8 mouse cellular contexts compared by ENCODE assay signal in genomic region chr2:143914760-143915599, GRCm38 (mm10). TPM values are rescaled to one million over a fixed set of nuclear protein-coding genes. Genes with fewer than 3 reads are reported as not detected.
DNase-seq lines count a peak whose midpoint lies in the region; ATAC-seq and TF ChIP-seq lines count a peak whose summit lies in the region.

Dstn (plus strand) TSS chr2:143915320.

- no peaks in the 10 kb centered on the region for H3K36me3 ChIP-seq in forebrain, embryonic 15.5 days

- DNase-seq in ES-CJ7 (ENCODE audit: low read depth, low spot score) = peak; percentile 97
- DNase-seq in cerebellum, adult 11 months = peak; percentile 96
- peak; percentile 96 for DNase-seq in heart, postnatal 25 days (ENCODE audit: low spot score)
- DNase-seq in layer of hippocampus, adult 18-20 months (ENCODE audit: low spot score in 2 of 2) = peak; percentile 95 to 97
- peak; percentile 99 for DNase-seq in lung, adult 2 months
- peak; percentile 84 to 89 for DNase-seq in thymus, adult 18-20 months

- no peaks in the 10 kb centered on the region for H3K9me3 ChIP-seq in forebrain, embryonic 15.5 days

- peak; percentile 99 for TF ChIP-seq POLR2A in lung, adult 2 months (IDR thresholded peaks at IDR 0.05; ENCODE audit: borderline replicate concordance, extremely low read depth, low read depth, low read length)

- intact Hi-C loops in heart, postnatal 25 days (cut with DNase I) = loop anchor here (5.0 kb wide), 3 partner anchors 48 to 452 kb away; partner anchors contain the start of genes Kat14 and Pet117

- no peak for TF ChIP-seq CTCF in lung, adult 2 months (IDR thresholded peaks at IDR 0.05; ENCODE audit: insufficient read depth, low read length)

- peak within 1 kb of the TSS; percentile 93 for H3K9ac ChIP-seq in forebrain, embryonic 15.5 days (replicated peaks)

- H3K4me1 ChIP-seq in forebrain, embryonic 15.5 days = peaks cover 39% of the 10 kb centered on the region
- peaks cover 7% of the 10 kb centered on the region for H3K4me1 ChIP-seq in lung, adult 2 months (ENCODE audit: control insufficient read depth, insufficient read depth, low read length)

- ATAC-seq in forebrain, embryonic 15.5 days (replicated peaks) = peak; percentile 96
- ATAC-seq in neutrophil, adult 5-6 weeks (ENCODE audit: extremely low read depth, insufficient number of reproducible peaks, low FRiP score, poor library complexity, severe bottlenecking) = peak; percentile 85

- WGBS in forebrain, embryonic 15.5 days = under 1% methylated on average over 71 of the region's 71 CpGs
- under 1% methylated on average over 70 of the region's 71 CpGs for WGBS in lung, adult 2 months

- H3K27me3 ChIP-seq in forebrain, embryonic 15.5 days = no peaks in the 10 kb centered on the region

- peak within 1 kb of the TSS; percentile 97 for H3K27ac ChIP-seq in forebrain, embryonic 15.5 days (replicated peaks)

- H3K4me3 ChIP-seq in forebrain, embryonic 15.5 days = peak within 1 kb of the TSS; percentile 69
- H3K4me3 ChIP-seq in lung, adult 2 months (replicated peaks; ENCODE audit: extremely low read depth, low read depth, low read length) = peak within 1 kb of the TSS; percentile 96

- H3K4me2 ChIP-seq in forebrain, embryonic 15.5 days (replicated peaks) = peak within 1 kb of the TSS; percentile 76

RNA-seq across cellular contexts. Expression of gene Dstn, which starts in this region (rescaled TPM):
- polyA plus RNA-seq in forebrain, embryonic 15.5 days (2015; fragmentation: Nextera tagmentation; extraction: Ambion mirVana) = 417 and 426 TPM in 2 replicates
- total RNA-seq in heart, postnatal 25 days (2021) = 100 to 1,000 TPM; 233 to 243 TPM
- total RNA-seq in layer of hippocampus, adult 18-20 months (2021) = 100 to 1,000 TPM; 183 to 197 TPM
- 46.2 and 80.1 TPM in 2 replicates for polyA plus RNA-seq in lung, adult 2 months (2012; rRNA removed)
- 79.9 and 80.5 TPM in 2 replicates for total RNA-seq in neutrophil, adult 5-6 weeks (2017)

Comparison
In these comparisons a context has a peak if more than half of its experiments do, and no peak if none do; other contexts are left out.
1. Peak in every context shown above with its lines: DNase-seq, ATAC-seq, H3K4me3 ChIP-seq and H3K27ac ChIP-seq.